Mouse (Mus musculus) frontal cortex, adult (tissue): ENCODE results near the gene Tada3.

Source experiments
- ATAC-seq: cut with Nextera tagmentation; 2 replicates; pipeline ENCODE4 v1.9.2; 2017; ENCODE audit warnings: mild to moderate bottlenecking, moderate library complexity, mixed read lengths; ENCODE audit not compliant: low TSS enrichment

Tada3 gene

DNA sequence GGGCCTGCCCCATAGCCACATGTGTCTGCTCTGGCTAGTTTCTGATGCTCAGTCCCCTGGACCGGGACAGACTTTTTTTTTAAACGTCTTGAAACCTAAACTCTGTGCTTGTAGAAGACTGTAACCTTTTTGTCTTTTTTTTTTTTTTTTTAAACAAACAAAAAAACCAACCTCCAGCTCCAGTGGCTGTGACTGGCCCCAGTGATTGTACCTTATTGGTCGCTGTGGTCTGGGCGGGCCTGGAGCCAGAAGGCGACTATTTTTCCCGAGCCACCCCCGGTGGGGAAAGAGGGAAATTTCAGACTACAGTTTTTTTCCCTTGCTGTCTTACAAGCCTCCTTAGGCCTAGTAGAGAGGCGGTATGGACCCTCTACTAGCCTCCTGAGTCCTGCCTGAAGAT, 11.3 kb upstream of the Tada3 start, which contains the start of gene Ttll3:
TSS of gene Ttll3 (plus strand) at position 301 of the 400 bp plus-strand sequence.
- ATAC-seq = no peak

DNA sequence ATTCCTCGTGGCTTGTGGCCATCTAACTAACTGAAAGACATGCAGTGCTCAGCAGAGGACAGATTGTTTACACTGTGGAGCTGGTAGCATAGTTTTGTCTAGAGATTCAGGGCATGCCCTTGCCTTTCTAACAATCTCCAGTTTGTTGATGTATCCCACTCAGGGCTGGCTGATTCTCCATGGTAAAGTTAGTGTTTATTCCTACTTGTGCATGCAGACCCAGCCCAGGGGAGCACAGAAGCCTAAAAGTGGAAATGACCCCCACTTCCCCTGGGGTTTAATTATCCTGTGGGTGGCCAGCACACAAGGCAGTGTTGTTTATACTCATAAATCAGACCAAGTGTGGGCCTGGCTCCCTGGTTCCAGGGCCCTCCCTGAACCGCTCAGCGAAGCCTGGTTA, 8.3 kb upstream of the Tada3 start:
- ATAC-seq = no peak

GRCm38 (mm10) chr6:113385160-113385714, 7.6 kb upstream of the Tada3 start:
- ATAC-seq = no peak

GRCm38 (mm10) chr6:113384351-113384927, 6.8 kb upstream of the Tada3 start:
- ATAC-seq = 0 out of 2 replicates have a peak, but pooled peaks have one; percentile 24

GRCm38 (mm10) chr6:113380480-113380879, 2.8 kb upstream of the Tada3 start:
- no peak for ATAC-seq

DNA sequence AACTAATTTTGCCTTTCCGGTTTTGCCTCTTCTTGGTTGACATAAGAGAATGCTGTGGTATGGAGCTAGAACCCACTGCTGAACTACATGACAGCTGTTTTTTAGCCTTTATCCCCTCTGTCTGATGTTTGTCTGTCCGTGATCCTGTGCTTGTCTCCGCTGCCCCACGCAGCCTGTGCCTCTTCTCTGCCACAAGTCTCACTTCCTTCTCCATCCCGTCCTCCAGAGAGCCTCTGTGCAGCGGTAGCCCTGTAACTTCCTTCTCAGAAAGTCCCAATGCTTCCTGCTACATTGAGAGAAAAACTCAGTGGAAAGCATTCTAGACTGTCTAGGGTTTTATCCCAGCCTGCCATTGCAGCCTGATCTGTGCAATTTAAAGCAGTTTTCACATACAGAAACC, 1.6 kb upstream of the Tada3 start:
- no peak for ATAC-seq

GRCm38 (mm10) chr6:113377172-113377495, 549 bp downstream of the Tada3 start:
- ATAC-seq = no peak

DNA sequence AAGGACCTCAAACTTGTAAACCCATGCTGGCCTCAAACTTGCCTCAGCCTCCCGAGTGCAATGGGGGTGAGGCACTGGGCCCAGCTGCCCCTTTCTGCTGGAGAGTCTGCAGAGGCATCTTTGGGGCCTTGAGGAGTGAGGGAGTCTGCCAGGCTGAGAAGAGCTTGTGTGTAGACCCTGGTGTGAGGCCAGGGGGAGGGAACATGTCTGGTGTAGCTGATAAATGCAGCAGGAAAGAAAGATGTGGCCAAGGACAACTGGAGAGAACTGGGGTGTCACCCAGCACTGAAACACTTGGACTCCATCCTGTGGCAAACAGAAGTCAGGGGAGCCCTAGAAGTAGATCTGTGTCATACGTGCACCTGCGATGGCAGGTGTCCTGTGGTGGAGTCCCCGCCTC, 4.2 kb downstream of the Tada3 start:
- ATAC-seq = no peak

DNA sequence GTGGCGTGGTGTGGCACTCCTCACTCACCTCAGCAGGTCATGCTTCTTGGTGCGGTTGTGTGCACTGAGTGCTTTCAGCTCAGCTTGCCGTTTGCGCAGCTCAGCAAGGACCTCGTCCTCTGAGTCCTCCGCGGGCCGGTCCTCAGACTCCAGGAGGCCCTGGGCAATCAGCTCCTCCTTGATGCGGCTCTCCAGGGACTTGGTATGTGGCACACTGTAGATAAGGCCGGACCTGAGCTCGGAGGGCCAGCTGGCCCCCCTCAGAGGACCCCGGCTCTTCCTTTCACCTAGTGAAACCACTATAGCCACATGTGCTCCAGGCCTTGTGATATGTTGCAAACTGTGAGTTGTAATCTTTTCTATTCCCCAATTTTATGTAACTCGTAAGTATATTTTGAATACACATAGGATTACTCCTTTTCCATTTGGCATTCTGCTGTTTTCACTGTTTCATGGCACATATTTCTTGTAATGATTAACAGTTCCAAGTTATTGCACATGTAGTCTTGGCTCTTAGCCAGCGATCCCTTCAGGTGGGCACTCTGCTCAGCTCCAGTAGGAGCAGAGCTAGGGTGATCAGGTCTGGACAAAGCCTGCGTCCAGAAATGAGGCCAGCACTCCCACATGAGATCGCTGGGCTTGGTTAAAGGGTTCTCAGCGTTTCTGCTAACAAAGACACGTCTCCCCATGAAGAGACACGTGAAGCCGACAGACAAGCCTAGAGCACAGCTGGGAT, 7.3 kb downstream of the Tada3 start:
- ATAC-seq = no peak

DNA sequence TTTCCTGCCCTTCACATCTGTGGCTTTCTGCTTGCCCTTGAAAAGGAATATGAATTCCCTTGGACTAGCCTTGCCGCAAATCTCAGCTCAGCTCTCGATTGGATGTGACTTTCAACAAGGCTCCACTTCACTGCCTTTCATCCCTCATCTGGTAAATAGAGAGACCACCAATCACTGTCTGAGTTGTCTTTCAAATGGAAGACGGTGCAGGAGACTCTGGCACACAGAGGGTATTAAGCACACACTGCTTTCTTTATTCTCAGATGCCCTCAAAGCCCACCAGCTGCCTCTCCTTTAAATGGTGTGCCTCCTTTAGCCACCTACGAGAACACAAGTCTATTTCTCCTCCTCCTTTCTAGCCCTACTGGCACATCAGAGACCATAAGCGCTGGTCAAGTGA, 9.1 kb downstream of the Tada3 start:
- ATAC-seq = no peak

GRCm38 (mm10) chr6:113368124-113368523, 9.6 kb downstream of the Tada3 start:
- ATAC-seq = no peak

DNA sequence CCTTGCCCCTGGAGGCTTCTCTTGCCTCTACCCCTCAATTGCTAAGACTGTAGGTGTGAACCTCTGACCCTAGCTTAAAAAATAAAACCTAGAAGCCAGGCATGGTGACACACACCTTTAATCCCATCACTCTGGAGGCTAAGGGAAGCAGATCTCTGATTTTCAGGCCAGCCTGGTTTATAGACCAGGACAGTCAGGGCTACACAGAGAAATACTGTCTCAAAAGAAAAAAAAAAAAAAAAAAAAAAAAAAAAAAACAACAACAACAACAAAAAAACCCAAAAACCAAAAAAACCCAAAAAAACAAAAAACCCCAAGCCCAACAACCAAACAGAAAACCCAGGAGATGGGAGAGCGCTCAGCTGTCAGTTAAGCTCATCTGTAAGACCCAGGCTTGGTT, 10.1 kb downstream of the Tada3 start:
- ATAC-seq = no peak

DNA sequence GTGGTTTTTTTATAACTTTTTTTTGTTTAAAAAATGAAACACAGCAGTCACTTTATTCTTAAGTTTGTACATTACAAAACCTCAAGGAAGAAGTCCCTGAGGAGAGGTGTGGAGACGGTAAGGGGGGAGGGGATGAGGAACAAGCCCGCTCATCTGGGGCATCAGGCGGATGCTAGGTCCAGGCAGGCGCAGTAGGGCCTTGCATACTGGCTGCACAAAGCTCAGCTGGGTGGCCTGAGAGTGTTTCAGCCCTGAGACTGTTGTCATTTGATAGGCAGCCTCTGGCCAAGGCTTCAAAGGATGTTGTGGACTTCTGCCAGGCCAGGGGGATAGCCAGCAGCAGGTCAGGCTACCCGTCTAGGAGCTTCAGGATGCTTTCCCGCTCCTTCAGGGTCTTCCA, 11.0 kb downstream of the Tada3 start:
- ATAC-seq = no peak

DNA sequence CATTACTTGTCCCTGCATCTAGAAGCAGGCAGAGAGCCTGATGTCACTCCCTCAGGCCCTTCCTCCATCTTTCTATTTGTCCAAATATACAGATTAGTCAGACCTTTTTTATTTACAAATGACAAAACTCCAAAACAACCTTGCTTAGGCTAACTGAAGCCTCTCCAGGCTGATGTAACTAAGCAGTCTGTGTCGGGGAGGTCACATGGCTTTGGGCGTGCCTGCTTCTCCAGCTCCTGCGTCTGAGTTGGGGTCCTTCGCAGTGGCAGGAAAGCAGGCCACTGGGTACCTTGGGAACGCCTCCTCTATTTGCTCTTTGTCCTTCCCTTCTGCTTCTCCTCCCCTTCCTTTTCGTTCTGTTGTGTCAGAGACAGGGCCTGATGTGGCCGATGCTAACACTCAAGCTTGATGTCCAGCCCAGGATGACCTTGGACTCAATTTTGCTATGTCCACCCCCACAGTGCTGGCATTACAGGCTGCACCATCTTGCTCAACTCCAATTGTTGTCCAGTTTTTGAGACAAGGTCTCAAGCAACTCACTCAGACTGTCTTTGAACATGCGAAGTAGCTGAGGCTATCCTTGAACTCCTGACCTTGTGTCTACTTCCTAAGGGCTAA, 13.1 kb downstream of the Tada3 start:
- no peak for ATAC-seq

GRCm38 (mm10) chr6:113362241-113362640, 15.4 kb downstream of the Tada3 start:
- no peak for ATAC-seq

- ATAC-seq = no peak
Measured at GRCm38 (mm10) chr6:113361476-113361875, 16.2 kb downstream of the Tada3 start.

- ATAC-seq = no peak
Measured at GRCm38 (mm10) chr6:113353696-113354095, 24.0 kb downstream of the Tada3 start.

GRCm38 (mm10) chr6:113352820-113353219, 24.9 kb downstream of the Tada3 start:
- no peak for ATAC-seq

GRCm38 (mm10) chr6:113351653-113352052, 26.0 kb downstream of the Tada3 start:
- no peak for ATAC-seq

- no peak for ATAC-seq
Measured at GRCm38 (mm10) chr6:113351161-113351560, 26.5 kb downstream of the Tada3 start.

- ATAC-seq = no peak
Measured at GRCm38 (mm10) chr6:113350538-113350937, 27.1 kb downstream of the Tada3 start.

GRCm38 (mm10) chr6:113346897-113347296, 30.8 kb downstream of the Tada3 start:
- no peak for ATAC-seq

GRCm38 (mm10) chr6:113344321-113344720, 33.4 kb downstream of the Tada3 start:
- no peak for ATAC-seq
